Mouse (Mus musculus) liver, adult 2 months (tissue): ENCODE results near the gene Rmnd1. TPM values are rescaled to one million over a fixed set of nuclear protein-coding genes. Genes with fewer than 3 reads are reported as not detected.

ENCODE experiments used
- DNase-seq: peaks from one replicate; pipeline ENCODE4 v3.0.0-alpha.2; 2011; ENCODE audit warnings: low read depth, low spot score; ENCODE audit errors: extremely low read depth
- H3K27ac ChIP-seq: fragments of 200-500 bp; replicated peaks from 2 replicates; pipeline ENCODE4 v1.5.1; 2012; ENCODE audit warnings: low read depth, mild to moderate bottlenecking, control low read depth, inconsistent platforms, low read length; ENCODE audit not compliant: insufficient read depth
- H3K27me3 ChIP-seq: fragments of 200-500 bp; 2 replicates; pipeline ENCODE4 v1.6.1; 2012; ENCODE audit warnings: mild to moderate bottlenecking, moderate library complexity, low read length, inconsistent platforms; ENCODE audit not compliant: control insufficient read depth, insufficient read depth
- H3K36me3 ChIP-seq: fragments of 200-500 bp; 2 replicates; pipeline ENCODE4 v1.6.1; 2012; ENCODE audit warnings: low read length, inconsistent platforms; ENCODE audit not compliant: control insufficient read depth, insufficient read depth
- H3K4me1 ChIP-seq: fragments of 200-500 bp; 2 replicates; pipeline ENCODE4 v1.6.1; 2011; ENCODE audit warnings: low read length; ENCODE audit not compliant: control insufficient read depth, insufficient read depth
- H3K4me3 ChIP-seq: fragments of 200-500 bp; 2 replicates; pipeline ENCODE4 v1.5.1; 2011; ENCODE audit warnings: low read depth, mild to moderate bottlenecking, control low read depth, low read length, moderate library complexity; ENCODE audit not compliant: insufficient read depth
- H3K79me2 ChIP-seq: fragments of 200-500 bp; 2 replicates; pipeline ENCODE4 v1.6.1; 2012; ENCODE audit warnings: inconsistent platforms, mild to moderate bottlenecking, low read length, moderate library complexity; ENCODE audit not compliant: control insufficient read depth, insufficient read depth
- H3K9ac ChIP-seq: fragments of 200-500 bp; 2 replicates; pipeline ENCODE4 v1.6.1; 2012; ENCODE audit warnings: low read depth, mild to moderate bottlenecking, control low read depth, inconsistent platforms, low read length
- CTCF ChIP-seq: fragments of 200-500 bp; IDR thresholded peaks from 2 replicates; pipeline ENCODE4 v1.5.1; 2011; ENCODE audit warnings: low read depth, low read length, control low read depth
- POLR2A ChIP-seq: fragments of 200-500 bp; IDR thresholded peaks from 2 replicates; pipeline ENCODE4 v1.6.1; 2011; ENCODE audit warnings: low read length, control low read depth; ENCODE audit not compliant: insufficient read depth; ENCODE audit errors: extremely low read depth
- WGBS: fragments of 180-500 bp; shearing (Covaris S2); methylation state at CpG from one replicate; pipeline ENCODE4 v1.1.7; 2018; 5-methylcytosine and 5-hydroxymethylcytosine counted together
- polyA plus RNA-seq: library from polyadenylated mRNA; depleted of rRNA; stranded (reverse); fragments of >200 nt; gene quantifications from 2 replicates; pipeline ENCODE4 v1.2.3, GENCODE M21; 2012; rRNA removed
- total RNA-seq: library from RNA; depleted of rRNA; stranded (reverse); fragments of >200 nt; gene quantifications from 2 replicates; pipeline ENCODE4 v1.2.3, GENCODE M21; 2014; rRNA removed

Gene Rmnd1
- total and polyA plus RNA-seq, 2 experiments = 35.7 to 43.1 TPM

GRCm38 (mm10) chr10:4357435-4357834 is 74.8 kb downstream of the Rmnd1 start:
- Histone ChIP-seq H3K4me3 (no peak overlapping the region), H3K36me3 (no peaks in the 10 kb centered on the region; the same call in 1 of the 2 replicates), H3K4me1 (no peaks in the 10 kb centered on the region), H3K27ac (no peak overlapping the region), H3K27me3 (no peaks in the 10 kb centered on the region), H3K79me2 (no peaks in the 10 kb centered on the region), H3K9ac (no peak overlapping the region)
- TF ChIP-seq CTCF (no peak), POLR2A (no peak)
- WGBS = 89% methylated on average over 10 of the region's 10 CpGs
- DNase-seq = no peak

- TF ChIP-seq POLR2A (no peak), CTCF (no peak)
- no peak overlapping the region for H3K9ac ChIP-seq
- H3K79me2 ChIP-seq = no peaks in the 10 kb centered on the region
- 80% methylated on average over 5 of the region's 5 CpGs for WGBS
- H3K27ac ChIP-seq = no peak overlapping the region
- no peak for DNase-seq
- H3K27me3 ChIP-seq = no peaks in the 10 kb centered on the region
- H3K4me1 ChIP-seq = no peaks in the 10 kb centered on the region
- no peak overlapping the region for H3K4me3 ChIP-seq
- H3K36me3 ChIP-seq = no peaks in the 10 kb centered on the region; the same call in 1 of the 2 replicates
Observed at GRCm38 (mm10) chr10:4356640-4357039, 75.5 kb downstream of the Rmnd1 start.

DNA sequence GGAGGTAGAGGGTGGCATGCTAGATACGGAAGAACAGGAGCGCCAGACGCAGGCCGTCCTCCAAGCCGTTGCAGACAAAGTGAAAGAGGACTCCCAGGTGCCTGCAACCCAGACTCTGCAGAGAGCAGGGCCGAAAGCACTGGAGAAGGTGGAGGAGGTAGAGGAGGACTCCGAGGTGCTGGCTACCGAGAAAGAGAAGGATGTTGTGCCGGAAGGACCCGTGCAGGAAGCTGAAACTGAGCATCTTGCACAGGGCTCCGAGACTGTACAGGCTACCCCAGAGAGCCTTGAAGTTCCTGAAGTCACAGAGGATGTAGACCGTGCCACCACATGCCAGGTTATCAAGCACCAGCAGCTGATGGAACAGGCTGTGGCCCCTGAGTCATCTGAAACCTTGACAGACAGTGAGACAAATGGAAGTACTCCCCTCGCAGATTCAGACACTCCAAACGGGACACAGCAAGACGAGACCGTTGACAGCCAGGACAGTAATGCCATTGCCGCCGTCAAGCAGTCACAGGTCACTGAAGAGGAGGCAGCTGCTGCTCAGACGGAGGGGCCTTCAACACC is 76.2 kb downstream of the Rmnd1 start:
- Histone ChIP-seq H3K4me3 (no peak overlapping the region), H3K4me1 (no peaks in the 10 kb centered on the region), H3K36me3 (no peaks in the 10 kb centered on the region; the same call in 1 of the 2 replicates), H3K27me3 (no peaks in the 10 kb centered on the region), H3K27ac (no peak overlapping the region), H3K79me2 (no peaks in the 10 kb centered on the region), H3K9ac (no peak overlapping the region)
- DNase-seq = no peak
- 88% methylated on average over 19 of the region's 19 CpGs for WGBS
- TF ChIP-seq CTCF (no peak), POLR2A (no peak)

DNA sequence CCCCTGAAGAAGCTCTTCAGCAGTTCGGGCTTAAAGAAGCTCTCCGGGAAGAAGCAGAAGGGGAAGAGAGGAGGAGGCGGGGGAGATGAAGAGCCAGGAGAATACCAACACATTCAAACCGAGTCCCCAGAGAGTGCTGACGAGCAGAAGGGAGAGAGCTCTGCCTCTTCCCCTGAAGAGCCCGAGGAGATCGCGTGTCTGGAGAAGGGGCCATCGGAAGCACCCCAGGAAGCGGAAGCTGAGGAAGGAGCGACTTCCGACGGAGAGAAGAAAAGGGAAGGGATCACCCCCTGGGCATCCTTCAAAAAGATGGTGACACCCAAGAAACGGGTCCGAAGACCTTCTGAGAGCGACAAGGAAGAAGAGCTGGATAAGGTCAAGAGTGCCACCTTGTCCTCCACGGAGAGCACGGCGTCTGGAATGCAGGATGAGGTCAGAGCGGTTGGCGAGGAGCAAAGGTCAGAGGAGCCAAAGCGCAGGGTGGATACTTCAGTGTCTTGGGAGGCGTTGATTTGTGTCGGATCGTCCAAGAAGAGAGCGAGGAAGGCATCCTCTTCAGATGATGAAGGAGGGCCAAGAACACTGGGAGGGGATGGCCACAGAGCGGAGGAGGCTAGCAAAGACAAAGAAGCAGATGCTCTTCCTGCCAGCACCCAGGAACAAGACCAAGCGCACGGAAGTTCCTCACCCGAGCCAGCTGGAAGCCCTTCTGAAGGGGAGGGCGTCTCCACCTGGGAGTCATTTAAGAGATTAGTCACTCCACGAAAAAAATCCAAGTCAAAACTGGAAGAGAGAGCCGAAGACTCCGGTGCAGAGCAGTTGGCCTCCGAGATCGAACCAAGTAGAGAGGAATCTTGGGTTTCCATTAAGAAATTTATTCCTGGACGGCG is 77.6 kb downstream of the Rmnd1 start:
- no peak overlapping the region for H3K27ac ChIP-seq
- DNase-seq = no peak
- H3K79me2 ChIP-seq = no peaks in the 10 kb centered on the region
- H3K27me3 ChIP-seq = no peaks in the 10 kb centered on the region
- no peak overlapping the region for H3K9ac ChIP-seq
- TF ChIP-seq CTCF = no peak
- no peak for TF ChIP-seq POLR2A
- H3K4me1 ChIP-seq = no peaks in the 10 kb centered on the region
- WGBS = 89% methylated on average over 38 of the region's 38 CpGs
- no peaks in the 10 kb centered on the region; the same call in 1 of the 2 replicates for H3K36me3 ChIP-seq
- no peak overlapping the region for H3K4me3 ChIP-seq

Other genes with a start within 250 kb of the Rmnd1 start
- 1.7 and 2.3 TPM in 2 replicates for gene Akap12, start 166.0 kb downstream of the Rmnd1 start, total RNA-seq
- 0.37 and 0.57 TPM in 2 replicates for gene Akap12, start 166.0 kb downstream of the Rmnd1 start, polyA plus RNA-seq
- gene Zbtb2, start 44.3 kb downstream of the Rmnd1 start, total RNA-seq = 2.4 and 3.0 TPM in 2 replicates
- 2.5 and 3.4 TPM in 2 replicates for gene Zbtb2, start 44.3 kb downstream of the Rmnd1 start, polyA plus RNA-seq
- 8.1 and 9.9 TPM in 2 replicates for gene Armt1, start 79 bp upstream of the Rmnd1 start, total RNA-seq
- gene Armt1, start 79 bp upstream of the Rmnd1 start, polyA plus RNA-seq = 6.0 and 9.0 TPM in 2 replicates
- gene Ccdc170, start 50.1 kb upstream of the Rmnd1 start, total RNA-seq = not detected in 2 replicates
- gene Ccdc170, start 50.1 kb upstream of the Rmnd1 start, polyA plus RNA-seq = not detected in 2 replicates
- 30.3 and 36.3 TPM in 2 replicates for gene Esr1, start 179.2 kb upstream of the Rmnd1 start, total RNA-seq
- gene Esr1, start 179.2 kb upstream of the Rmnd1 start, polyA plus RNA-seq = 12.2 and 18.8 TPM in 2 replicates